Mouse (Mus musculus) stomach, postnatal 0 days (tissue): Measurements from ENCODE around the gene Gbx2.

Source experiments
- CTCF ChIP-seq: IDR thresholded peaks from 2 replicates; pipeline ENCODE4 v1.5.1; 2016; ENCODE audit warnings: antibody characterized with exemption, low read depth, mild to moderate bottlenecking, moderate library complexity
- EP300 ChIP-seq: optimal IDR thresholded peaks from 2 replicates; pipeline ENCODE3; 2016; ENCODE audit warnings: antibody characterized with exemption

GRCm38 (mm10) chr1:89899036-89899435 lies 31.9 kb downstream of the Gbx2 start:
- TF ChIP-seq EP300 = no peak
- TF ChIP-seq CTCF = no peak
